Mouse (Mus musculus): ENCODE data around the gene Cflar. TPM values are rescaled to one million over a fixed set of nuclear protein-coding genes. Genes with fewer than 3 reads are reported as not detected.
"Not testable (repeated sequence)": the region's sequence is repeated elsewhere in the genome, so short reads cannot be mapped to it uniquely, and the experiment has no call there.

Cflar gene
- total RNA-seq, 2 experiments from 2014 or later: 25.7 to 38.9 TPM

GRCm38 (mm10) chr1:58772084-58772483 lies 60.8 kb downstream of the Cflar start:
- DNase-seq: no peak

GRCm38 (mm10) chr1:58773280-58773679 lies 62.0 kb downstream of the Cflar start:
- DNase-seq: no peak
- intact Hi-C loops (cut with DNase I): loop anchor here (5.0 to 10.0 kb wide), 3 partner anchors 124 to 852 kb away; no protein-coding TSS in a partner anchor

More at GRCm38 (mm10) chr1:58772084-58772483, 60.8 kb downstream of the Cflar start:
- intact Hi-C loops (cut with DNase I): loop anchor here (5.0 to 10.0 kb wide), 3 partner anchors 125 to 853 kb away; no protein-coding TSS in a partner anchor

- DNase-seq: no peak
- intact Hi-C loops (cut with DNase I): loop anchor here (5.0 to 10.0 kb wide), 3 partner anchors 123 to 851 kb away; no protein-coding TSS in a partner anchor
Measured at GRCm38 (mm10) chr1:58773905-58774304, 62.6 kb downstream of the Cflar start.

- intact Hi-C loops (cut with DNase I): loop anchor here (10.0 kb wide), 2 partner anchors 209 to 849 kb away; no protein-coding TSS in a partner anchor
- DNase-seq: no peak
Measured at GRCm38 (mm10) chr1:58775361-58775760, 64.1 kb downstream of the Cflar start.

GRCm38 (mm10) chr1:58777583-58777982 lies 66.3 kb downstream of the Cflar start:
- intact Hi-C loops (cut with DNase I): loop anchor here (10.0 kb wide), 2 partner anchors 207 to 847 kb away; no protein-coding TSS in a partner anchor
- no peak for DNase-seq

GRCm38 (mm10) chr1:58778226-58778625 lies 66.9 kb downstream of the Cflar start:
- intact Hi-C loops (cut with DNase I): loop anchor here (10.0 kb wide), 2 partner anchors 207 to 847 kb away; no protein-coding TSS in a partner anchor
- no peak for DNase-seq

- no peak for DNase-seq
- intact Hi-C loops (cut with DNase I): no loop called here
Measured at GRCm38 (mm10) chr1:58786276-58786675, 75.0 kb downstream of the Cflar start.

- no peak for DNase-seq
- intact Hi-C loops (cut with DNase I): no loop called here
Measured at GRCm38 (mm10) chr1:58788410-58788809, 77.1 kb downstream of the Cflar start.

- intact Hi-C loops (cut with DNase I): no loop called here
- no peak for DNase-seq
Measured at GRCm38 (mm10) chr1:58794705-58795104, 83.4 kb downstream of the Cflar start.

- DNase-seq: no peak
- intact Hi-C loops (cut with DNase I): no loop called here
Measured at GRCm38 (mm10) chr1:58795291-58796058, 84.2 kb downstream of the Cflar start, which contains the start of gene Casp8. Gene Casp8, plus strand, starts transcription at chr1:58795374.

GRCm38 (mm10) chr1:58796059-58796363 lies 84.7 kb downstream of the Cflar start:
- intact Hi-C loops (cut with DNase I): no loop called here
- DNase-seq: no peak

GRCm38 (mm10) chr1:58796853-58797252 lies 85.5 kb downstream of the Cflar start:
- intact Hi-C loops (cut with DNase I): no loop called here
- no peak for DNase-seq

GRCm38 (mm10) chr1:58797370-58797769 lies 86.1 kb downstream of the Cflar start:
- no peak for DNase-seq
- intact Hi-C loops (cut with DNase I): no loop called here

- DNase-seq: no peak
- intact Hi-C loops (cut with DNase I): no loop called here
Measured at GRCm38 (mm10) chr1:58798911-58799310, 87.6 kb downstream of the Cflar start.

- DNase-seq; intact Hi-C loops (cut with DNase I): not testable (repeated sequence)
Measured at GRCm38 (mm10) chr1:58800644-58801043, 89.3 kb downstream of the Cflar start.

GRCm38 (mm10) chr1:58801558-58802285 lies 90.4 kb downstream of the Cflar start:
- no peak for DNase-seq
- intact Hi-C loops (cut with DNase I): no loop called here

- intact Hi-C loops (cut with DNase I): no loop called here
- DNase-seq: no peak
Measured at GRCm38 (mm10) chr1:58802322-58803273, 91.3 kb downstream of the Cflar start.

- DNase-seq: no peak
- intact Hi-C loops (cut with DNase I): no loop called here
Measured at GRCm38 (mm10) chr1:58803531-58803930, 92.2 kb downstream of the Cflar start.

GRCm38 (mm10) chr1:58806651-58807050 lies 95.3 kb downstream of the Cflar start:
- DNase-seq: no peak
- intact Hi-C loops (cut with DNase I): no loop called here

Data from left cerebral cortex, postnatal 4 days (tissue).